Mouse (Mus musculus) right cerebral cortex, postnatal 14 days (tissue): ENCODE data around the gene Yju2.

Experiments used
- DNase-seq: peaks from one replicate; pipeline ENCODE4 v3.0.0; 2022

Gene Yju2

DNA sequence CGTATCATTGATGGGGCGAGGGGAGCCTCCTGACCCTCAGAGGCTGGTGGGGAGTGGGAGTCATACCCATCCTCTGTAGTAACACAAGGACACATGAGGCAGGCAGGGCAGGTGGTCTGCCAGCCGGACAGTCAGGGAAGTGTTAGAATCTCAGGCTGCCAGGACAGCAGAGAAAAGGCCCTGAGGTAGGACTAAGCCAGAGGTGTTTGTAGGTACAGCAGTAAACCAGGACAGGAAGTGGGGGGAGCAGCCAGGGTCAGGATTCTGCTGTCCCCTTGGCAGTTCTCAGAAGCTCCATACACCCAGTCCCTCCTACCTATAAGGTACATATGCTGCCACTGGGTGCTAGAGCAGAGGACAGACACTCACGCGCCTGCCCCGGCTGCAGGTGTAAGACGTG, 2.7 kb downstream of the Yju2 start:
- DNase-seq = no peak

DNA sequence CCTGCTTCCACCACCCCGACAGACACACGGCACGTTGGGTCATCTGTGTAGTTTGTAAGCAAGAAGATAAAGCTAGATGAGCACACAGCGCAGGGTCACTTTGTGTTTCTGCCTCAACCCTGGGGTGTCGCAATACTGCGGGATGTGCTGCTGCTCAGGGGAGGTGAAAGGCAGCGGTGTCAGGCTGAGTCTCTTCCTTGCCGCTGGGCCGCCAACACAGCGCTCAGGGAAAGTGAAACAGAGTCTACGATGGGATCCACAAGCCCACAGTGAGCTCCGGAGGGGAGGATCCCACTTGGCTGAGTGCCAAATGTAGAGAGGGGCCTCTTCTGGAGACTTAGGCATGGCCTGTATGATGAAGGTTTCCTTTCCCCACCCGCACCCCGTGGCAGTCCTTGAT, 4.3 kb downstream of the Yju2 start:
- no peak for DNase-seq

DNA sequence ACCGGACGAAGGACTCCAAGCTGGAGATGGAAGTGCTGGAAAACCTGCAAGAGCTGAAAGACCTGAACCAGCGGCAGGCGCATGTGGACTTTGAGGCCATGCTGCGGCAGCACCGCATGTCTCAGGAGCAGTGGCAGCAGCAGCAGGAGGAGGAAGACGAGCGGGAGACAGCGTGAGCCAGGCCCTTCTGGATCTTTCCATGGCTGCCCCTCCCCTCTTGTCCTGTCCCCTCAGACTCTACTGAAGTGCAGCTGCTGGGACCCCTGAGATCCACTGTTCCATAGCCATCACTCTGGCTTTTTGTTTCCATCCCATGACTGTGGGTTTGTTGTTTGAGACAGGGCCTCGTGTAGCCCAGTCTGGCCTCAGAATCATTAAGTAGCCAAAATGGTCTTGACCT, 5.6 kb downstream of the Yju2 start:
- no peak for DNase-seq

DNA sequence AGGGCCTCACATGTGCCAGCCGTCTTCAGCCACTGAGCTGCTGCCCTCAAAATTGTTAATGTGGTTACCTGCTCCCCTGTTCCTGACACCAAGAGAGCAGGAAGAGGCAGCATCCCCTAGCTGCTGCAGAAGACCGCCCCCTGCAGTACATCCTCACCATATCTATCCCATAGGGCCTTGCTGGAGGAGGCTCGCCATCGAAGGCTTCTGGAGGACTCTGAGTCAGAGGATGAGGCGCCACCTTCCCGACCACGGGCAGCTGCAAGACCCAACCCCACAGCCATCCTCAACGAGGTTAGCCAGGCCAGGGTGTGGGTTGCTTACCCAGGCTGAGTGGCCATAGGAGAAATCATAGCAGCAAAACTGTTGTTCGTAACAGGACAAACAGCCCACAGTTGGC, 6.1 kb downstream of the Yju2 start:
- no peak for DNase-seq

DNA sequence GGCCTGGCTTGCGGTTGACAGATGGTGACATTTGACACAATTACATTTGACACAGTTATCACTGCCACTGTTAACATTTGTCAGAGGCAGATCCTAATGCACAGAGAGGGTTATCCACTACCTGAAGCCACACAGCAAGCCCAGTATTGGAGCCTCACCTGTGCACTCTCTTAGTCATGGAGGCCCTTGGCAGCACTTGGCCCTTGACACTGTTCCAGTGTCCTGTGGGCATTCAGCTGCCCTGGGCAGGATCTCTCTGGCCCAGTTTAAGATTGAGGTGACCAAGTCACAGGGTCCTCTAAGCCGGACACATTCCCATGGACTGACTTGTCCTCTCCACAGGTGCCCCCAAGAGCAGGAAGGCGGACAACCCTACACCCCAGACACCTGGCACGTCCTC, 8.3 kb downstream of the Yju2 start:
- DNase-seq = no peak

DNA sequence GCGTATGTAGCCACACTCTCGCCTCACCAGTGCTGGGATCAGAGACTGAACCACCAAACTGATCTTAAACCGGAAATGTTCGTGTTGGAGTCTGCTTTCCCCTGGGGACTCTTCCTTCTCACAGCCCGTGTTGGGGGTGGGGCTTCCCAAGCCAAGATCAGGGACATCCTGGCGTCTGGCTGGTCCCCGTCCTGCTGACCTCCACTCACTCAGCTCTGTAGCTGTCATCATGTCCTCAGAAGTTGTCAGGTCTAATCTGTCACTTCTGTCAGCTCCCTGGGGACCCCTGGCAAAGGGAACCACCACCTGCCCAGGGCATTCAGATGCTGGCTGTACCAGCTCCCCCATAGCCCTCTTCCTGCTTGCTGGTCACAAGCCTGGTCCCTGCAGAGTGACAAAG, 9.3 kb downstream of the Yju2 start:
- no peak for DNase-seq

DNA sequence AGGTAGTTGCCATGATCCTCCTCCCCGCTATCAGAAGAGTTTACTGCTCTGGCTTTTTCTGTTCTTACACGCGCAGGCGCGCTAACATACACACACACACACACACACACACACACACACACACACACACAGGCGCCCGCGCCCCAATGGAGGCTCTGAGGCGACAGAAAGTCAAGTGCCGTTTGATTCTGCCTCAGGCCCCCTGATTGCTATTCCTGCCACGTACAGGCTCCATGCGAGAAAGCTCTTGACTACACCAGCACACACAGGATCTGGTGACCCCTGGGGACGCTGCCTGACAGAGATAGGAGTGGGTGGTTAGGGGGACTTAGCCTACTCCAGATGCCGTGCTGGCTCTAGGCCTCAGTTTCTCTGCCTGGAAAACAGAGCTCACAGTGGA, 10.7 kb downstream of the Yju2 start:
- peak; percentile 69 for DNase-seq

DNA sequence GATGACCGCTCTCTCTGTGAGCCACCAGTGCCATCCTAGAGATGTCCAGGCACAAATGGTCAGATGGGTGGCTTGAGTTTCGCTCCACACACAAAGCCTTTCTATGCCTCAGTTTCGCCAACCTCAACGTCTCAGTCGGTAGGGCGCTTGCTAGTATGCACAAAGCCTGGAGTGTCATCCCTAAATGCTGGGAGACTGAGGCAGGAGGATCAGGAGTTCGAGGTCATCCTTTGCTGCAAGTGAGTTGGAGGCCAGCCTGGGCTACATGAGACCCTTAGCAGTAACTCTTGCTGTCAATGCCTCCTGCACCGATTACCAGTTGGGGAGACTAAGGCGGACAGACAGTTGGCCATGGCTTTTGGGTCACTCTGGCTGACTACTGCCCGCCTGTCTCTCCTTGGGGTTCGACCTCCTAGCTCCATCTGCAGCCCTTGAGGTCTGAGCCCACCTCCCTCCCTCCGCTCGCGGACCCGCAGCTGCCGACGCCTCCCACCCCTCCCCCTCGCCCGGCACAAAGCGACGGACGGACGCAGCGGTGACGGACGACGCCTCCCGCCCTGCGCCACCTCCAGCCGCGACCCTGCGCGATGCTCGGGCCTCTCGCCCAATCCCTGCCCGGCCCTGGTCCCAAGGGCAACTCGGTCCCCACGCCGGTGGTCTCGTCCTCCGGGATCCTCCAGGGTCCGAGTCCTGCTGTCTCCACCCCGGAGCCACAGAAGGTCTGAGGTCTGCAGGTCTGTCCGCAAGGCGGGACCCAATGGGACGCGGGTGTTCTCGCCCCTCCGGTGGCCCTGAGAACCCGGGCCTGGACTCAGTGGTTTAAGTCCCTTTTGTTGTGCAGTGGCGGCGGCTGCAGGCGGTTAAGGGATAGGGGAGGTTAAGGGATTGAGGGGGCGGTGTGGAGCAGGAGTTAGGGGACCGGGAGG, 11.3 kb downstream of the Yju2 start, which contains the start of gene Shd:
TSS of gene Shd (plus strand) at position 502 of the 926 bp plus-strand sequence.
- DNase-seq = peak; percentile 63

DNA sequence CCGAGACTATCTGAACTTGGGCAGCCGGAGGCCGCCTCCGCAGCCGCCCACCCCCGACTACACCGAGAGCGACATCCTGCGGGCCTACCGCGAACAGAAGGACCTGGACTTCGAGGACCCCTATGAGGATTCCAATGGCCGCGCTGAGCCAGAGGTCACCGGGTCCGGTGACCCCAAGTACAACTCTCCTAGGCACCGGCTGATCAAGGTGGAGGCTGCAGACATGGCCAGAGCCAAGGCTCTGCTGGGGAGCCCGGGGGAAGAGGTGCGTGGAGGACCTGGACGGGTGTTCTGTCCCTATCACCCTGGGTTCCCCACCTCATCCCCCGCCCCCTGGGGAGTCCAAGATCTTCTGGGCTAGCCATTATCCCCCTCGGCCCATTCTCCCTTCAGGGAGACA, 12.6 kb downstream of the Yju2 start:
- DNase-seq = no peak

DNA sequence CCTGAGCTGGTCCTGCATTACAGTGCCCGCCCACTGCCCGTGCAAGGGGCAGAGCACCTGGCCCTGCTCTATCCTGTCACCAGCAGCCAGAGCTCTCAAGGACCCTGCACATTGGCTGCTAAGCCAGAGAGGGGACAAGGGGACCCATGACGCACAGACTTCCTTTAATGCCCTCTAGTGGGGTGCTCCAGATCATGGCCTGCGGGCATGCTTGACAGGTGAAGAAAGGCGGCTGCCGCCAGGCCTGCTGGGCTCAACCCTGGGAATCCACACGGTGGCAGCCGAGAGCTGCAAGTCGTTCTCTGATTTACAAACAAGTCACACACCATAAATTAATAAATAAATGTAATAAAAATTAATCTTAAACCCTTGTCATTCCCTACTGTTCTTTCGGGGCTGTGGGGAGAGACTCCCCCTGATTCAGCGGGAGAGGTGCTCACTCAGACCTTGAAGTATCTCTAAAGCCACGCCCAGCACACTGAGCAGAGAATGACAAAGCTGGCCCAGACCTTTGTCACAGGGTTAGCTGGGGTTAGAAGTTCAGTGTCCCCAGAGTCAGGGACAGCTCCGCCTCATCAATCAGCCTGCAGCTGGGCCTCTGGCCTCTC, 17.5 kb downstream of the Yju2 start:
- peak; percentile 71 for DNase-seq

DNA sequence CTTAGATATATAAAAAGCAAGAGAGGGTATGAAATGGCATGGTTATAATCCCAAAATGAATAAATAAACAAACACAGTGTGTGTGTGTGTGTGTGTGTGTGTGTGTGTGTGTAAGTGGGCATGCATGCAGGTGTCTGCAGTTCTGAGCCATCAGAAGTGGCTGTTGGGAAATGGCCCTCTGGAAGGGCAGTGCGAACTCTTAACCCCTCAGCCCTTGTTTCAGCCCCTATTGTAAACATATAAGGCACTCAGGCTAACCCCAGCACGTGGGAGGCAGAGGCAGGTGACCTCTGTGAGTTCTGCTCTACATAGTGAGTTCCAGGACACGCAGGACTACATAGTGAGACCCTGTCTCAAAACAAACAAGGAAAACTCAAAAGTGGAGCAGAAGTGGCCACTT, 18.4 kb downstream of the Yju2 start:
- DNase-seq = no peak

DNA sequence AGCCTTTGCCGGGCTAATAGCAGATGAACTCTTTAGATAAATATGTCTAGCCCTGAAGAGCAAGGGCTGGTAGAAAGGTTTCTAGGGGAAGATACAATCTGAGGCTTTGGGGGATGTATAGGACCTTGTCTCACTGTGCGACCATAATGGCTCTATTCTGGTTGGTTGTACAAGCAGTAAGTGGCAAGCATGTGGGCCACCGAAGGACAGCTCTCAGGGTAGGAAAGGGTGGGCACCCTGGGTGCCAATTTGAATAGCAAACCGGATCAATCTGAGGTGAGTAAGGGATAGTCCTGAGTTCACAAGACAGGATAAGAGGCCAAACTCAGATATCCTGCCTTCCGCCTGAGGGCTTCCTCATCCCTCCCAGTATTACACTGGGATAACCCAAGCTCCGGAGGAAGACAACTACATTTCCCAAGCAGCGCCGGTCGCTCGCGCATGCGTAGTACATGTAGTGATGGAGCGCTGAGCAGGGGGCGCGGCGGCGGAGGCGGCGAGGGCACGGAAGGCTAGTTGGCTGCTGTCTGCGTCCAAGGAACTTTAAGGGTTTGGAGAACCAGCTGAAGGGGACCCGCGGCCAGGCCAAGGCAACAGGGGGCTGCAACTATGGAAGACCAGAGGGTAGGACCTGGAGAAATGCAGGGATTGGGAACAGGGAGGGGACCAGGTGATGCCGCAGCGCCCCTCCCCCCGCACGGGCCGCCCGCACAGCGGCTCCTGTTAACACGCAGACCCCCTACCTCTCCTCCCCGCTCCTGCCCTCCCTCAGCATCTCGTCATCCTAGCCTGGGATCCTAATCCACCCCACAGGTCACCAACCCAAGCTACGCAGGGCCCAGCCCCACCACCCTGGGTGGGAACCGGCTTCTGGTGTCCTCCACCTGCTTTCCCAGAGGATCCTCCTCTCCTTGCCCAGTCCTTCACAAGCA, 27.4 kb downstream of the Yju2 start, which contains the start of gene Fsd1:
TSS of gene Fsd1 (plus strand) at position 480 of the 932 bp plus-strand sequence.
- peak; percentile 85 for DNase-seq

DNA sequence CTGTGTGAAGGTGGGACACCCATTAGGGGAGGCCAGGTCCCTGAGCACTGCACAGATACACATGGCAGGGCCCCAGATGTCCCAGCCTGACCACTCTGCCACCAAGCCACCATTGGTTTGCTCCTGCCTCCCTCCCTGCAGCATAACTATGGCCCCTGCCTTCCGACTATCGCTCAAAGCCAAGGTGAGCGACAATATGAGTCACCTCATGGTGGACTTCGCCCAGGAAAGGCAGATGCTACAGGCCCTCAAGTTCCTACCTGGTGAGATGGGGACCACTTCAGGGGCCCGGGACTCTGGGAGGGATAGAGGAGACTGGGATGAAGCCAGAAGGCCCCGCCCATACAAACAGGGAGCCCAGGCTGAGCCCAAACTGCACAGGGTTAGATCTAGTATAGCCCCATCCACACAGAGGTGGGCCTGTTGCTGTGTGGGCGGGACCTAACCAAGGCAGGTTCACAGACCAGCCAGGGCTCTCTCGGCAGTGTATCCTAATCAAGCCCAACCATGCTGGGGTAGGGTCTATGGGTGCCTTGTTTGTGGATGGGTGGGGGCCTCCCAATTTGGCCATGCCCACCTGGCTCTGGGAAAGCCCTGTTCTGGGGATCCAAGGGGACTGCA, 31.5 kb downstream of the Yju2 start:
- DNase-seq = no peak

DNA sequence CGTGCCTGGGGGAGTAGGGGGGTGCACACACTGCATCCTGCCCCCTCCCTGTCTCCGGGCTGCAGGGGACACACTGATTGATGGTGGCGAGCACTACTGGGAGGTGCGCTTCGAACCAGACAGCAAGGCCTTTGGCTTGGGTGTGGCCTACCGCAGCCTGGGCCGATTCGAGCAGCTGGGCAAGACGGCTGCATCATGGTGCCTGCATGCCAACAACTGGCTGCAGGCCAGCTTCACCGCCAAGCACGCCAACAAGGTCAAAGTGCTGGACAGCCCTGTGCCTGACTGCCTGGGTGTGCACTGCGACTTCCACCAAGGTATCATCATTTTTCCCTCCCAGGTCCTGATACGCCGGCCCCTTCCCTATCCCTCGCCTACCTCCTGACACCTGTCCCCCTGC, 37.1 kb downstream of the Yju2 start:
- DNase-seq = no peak

DNA sequence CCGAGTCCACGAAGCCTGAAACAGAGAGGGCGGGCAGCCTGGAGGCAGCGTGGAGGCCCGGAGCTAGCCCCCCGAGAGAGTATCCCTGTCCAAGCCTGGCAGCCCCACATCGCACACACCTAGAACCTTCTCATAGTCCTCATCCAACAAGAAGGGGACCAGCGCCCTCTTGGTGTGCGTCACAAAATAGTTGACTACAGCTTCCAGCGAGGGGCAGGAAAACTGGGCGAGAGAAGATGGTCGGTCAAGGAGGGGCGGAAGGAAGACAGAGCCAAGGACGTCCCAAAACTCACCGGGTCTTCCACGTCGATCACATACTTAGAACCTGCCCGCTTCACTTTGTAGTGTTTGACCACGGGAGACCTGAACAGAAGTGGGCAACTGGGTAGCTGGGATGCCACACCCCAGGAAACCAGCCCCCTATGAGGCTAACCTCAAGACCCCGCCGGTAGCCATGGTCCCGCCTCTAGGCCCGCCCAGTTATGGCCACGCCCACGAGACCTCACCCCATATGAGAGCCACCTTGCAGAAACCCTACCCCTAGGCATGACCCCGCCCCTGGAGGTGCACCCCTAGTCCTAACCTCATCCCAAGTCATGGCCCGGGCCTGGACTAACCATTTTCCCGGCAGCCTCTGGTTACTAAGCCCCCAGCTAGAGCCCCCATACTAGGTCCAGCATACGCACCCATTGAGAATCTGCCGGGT, 41.0 kb downstream of the Yju2 start:
- DNase-seq = peak; percentile 5

DNA sequence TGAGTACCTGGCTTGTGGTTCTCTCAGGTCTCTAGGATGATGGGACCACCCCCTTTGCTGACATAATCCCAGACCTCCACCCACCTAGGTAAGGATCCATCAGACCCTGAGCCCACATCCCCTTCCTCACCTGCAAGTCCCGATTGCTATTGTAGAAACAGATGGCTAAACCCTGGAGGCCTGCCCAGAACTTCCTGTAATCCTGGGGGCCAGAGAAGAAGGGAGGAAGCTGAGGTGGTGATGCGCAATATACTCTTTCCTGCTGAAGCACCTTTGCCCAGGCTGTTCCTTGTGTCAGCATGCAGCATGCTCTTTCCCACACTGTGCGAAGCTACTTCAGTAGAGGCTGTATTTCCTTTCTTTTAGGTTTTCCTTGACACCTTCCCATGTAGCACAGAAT, 44.1 kb downstream of the Yju2 start:
- no peak for DNase-seq

DNA sequence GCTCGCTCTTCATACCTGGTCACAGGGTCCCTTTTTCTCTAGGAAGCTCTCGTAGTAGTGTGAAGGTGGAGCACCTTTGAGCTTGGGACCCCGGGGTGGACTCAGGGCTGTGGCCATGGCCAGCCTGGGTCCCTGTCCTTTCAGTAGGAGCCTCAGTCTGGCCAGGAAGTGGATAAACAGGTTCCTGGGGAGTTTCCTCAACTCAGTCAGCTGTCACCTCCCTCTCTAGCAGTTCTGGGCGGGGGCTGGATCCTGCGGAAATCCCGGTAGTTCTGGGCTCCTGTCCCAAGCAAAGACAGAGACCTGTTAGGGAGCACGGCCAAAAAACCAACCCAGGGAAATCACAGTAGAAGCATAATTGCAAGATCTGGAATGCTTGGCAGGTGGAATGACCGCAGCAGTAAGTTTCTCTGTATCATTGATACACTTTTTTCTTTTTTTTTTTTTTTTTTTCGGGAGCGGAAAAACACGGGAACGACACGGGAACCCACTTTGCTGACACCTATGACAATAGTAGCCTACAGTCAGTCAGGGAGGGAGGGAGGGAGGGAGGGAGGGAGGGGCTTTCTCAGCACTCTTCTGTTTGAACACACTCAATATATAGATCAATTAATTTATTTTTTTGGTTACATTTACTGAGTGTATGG, 46.6 kb downstream of the Yju2 start, which contains the start of the genes Stap2 and Mpnd:
TSS of gene Stap2 (minus strand) at position 170 of the 647 bp plus-strand sequence.
TSS of gene Mpnd (plus strand) at position 297 of the 647 bp plus-strand sequence.
- no peak for DNase-seq

DNA sequence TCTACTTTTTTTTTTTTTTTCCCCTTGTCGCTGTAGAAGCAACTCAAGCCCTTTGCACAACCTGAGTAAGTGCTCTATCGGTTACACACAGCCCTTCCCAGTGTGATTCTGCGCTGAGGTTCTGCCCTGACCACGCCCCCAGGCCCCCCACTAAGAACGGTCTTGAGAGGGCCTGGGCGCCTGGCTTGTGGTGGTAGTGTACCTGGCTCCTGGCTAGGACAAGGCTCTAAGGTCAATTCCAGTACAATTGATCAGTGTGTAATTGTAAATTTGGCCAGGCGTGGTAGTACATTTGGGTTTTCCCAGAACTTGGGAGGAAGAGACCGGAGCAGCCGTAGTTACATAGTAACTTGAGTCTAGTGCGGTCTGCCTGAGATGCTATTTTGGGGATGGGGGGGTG, 48.1 kb downstream of the Yju2 start:
- DNase-seq = no peak

DNA sequence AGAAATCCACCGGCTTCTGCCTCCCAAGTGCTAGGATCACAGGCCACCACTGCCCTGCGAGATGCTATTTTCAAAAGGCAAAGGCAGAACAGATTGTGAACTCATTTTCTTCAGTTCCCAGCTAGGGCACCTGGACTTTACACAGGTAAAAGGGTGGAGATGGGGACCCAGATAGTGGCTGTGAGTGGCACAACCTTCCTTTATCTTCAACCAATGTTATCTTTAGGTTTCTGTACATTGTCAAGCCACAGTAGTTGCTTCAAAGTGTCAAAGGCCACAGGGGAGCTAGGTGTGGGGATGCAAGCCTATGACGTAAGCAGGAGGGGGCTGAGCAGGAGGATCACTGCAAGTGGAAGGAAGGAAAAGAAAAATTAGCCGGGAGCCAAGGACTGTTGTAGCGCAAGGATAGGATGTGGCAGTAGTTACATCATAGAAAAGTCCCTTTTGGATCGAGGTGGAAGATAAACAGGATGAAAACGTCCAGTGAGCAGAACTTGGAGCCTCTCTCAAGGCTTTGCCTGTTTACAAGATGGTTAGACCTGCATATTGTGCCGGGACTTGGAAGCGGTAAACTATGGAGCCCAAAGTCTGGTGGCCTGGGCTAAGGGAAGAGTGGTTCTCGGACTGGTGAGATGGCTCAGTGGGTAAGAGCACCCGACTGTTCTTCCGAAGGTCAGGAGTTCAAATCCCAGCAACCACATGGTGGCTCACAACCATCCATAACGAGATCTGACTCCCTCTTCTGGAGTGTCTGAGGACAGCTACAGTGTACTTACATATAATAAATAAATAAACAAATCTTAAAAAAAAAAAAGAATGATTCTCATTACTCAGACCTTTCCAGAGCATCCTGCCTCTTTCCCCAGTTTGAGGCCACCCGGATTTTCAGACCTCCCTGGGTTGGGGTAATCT, 48.8 kb downstream of the Yju2 start:
- DNase-seq = no peak
